Mouse (Mus musculus) midbrain, embryonic 12.5 days (tissue): ENCODE measurements around the gene Apc2. TPM values are rescaled to one million over a fixed set of nuclear protein-coding genes. Genes with fewer than 3 reads are reported as not detected.

Experiments used
- ATAC-seq: fragments of 200-750 bp; cut with Nextera tagmentation; 2 replicates; pipeline ENCODE4 v1.8.0; 2017; ENCODE audit warnings: low read depth, moderate TSS enrichment, moderate library complexity; ENCODE audit not compliant: low FRiP score
- H3K27ac ChIP-seq: fragments of 300-500 bp; sonication (generic); replicated peaks from 2 replicates; pipeline ENCODE4 v1.5.1; 2016; ENCODE audit warnings: mild to moderate bottlenecking
- H3K27me3 ChIP-seq: fragments of 300-500 bp; sonication (generic); 2 replicates; pipeline ENCODE4 v1.6.1; 2016; ENCODE audit warnings: mild to moderate bottlenecking
- H3K36me3 ChIP-seq: fragments of 300-500 bp; sonication (generic); 2 replicates; pipeline ENCODE4 v1.6.1; 2016
- H3K4me1 ChIP-seq: fragments of 300-500 bp; sonication (generic); 2 replicates; pipeline ENCODE4 v1.6.1; 2016
- H3K4me2 ChIP-seq: fragments of 300-500 bp; sonication (generic); replicated peaks from 2 replicates; pipeline ENCODE4 v1.6.1; 2016; ENCODE audit warnings: mild to moderate bottlenecking, moderate library complexity
- H3K4me3 ChIP-seq: fragments of 300-500 bp; sonication (generic); 2 replicates; pipeline ENCODE4 v1.5.1; 2016; ENCODE audit warnings: mild to moderate bottlenecking
- H3K9ac ChIP-seq: fragments of 300-500 bp; sonication (generic); replicated peaks from 2 replicates; pipeline ENCODE4 v1.6.1; 2016; ENCODE audit warnings: mild to moderate bottlenecking, moderate library complexity
- H3K9me3 ChIP-seq: fragments of 300-500 bp; sonication (generic); 2 replicates; pipeline ENCODE4 v1.6.1; 2016; ENCODE audit warnings: mild to moderate bottlenecking
- WGBS: fragments of 180-500 bp; shearing (Covaris S2); methylation state at CpG from one replicate; pipeline ENCODE4 v1.1.7; 2016; 5-methylcytosine and 5-hydroxymethylcytosine counted together
- polyA plus RNA-seq: library from polyadenylated mRNA; unstranded; fragments of >200 nt; fragmentation: Nextera tagmentation; extraction: Ambion mirVana; gene quantifications from 2 replicates; pipeline ENCODE4 v1.2.1, GENCODE M21; 2016

Gene Apc2
- polyA plus RNA-seq, 1 experiment from 2014 or later, result 181 TPM

DNA sequence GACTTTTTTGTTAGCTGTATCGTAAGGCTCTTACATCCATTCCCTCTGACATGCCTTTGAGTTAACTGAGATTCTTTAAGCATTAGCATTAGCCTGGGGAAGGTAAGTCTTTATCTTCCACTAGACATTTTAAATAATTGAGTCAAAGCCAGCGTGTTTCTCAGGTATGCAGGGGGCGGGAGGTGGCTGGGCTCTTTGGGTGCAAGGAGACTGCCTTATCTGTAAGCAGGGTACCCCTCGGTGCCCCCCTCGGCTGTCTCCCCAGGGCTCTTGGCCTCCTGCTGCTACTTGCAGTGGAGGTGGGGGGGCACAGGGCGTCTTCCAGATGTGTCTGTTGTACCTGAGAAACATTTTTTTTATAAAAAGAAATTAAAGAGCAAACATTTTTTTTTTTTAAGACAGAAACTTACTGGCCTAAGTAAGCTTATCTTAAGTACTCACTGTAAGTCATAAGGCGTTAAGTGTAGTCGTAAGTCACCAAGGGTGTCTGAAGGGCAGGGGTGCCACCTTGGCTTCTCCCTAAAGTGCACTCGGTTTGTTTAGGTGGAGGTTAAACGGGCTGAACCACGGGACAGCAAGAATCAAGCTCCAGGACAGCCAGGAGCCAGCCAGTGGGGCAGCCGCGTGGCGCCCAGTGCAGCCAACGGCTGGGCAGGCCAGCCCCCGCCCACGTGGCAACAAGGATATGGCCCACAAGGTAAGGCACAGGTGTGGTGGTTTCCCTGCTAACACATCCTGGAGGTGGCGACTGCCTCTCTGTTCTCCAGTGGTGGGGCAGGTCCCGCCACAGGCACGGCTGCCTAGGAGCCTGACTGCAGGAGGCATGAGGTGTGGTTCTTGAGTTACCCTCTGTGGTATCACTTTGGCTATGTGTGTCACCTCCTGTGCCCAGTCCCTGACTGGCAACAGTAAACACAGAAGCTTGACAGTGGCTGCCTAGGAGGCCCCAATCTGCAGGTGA lies 13.0 kb upstream of the Apc2 start:
- 91% methylated on average over 20 of the region's 20 CpGs for WGBS
- H3K27ac ChIP-seq, result no peak overlapping the region
- H3K9ac ChIP-seq, result no peak overlapping the region
- peaks cover 97% of the 10 kb centered on the region for H3K36me3 ChIP-seq
- H3K9me3 ChIP-seq, result no peaks in the 10 kb centered on the region
- peaks cover 3% of the 10 kb centered on the region; the same call in 1 of the 2 replicates for H3K4me1 ChIP-seq
- ATAC-seq, result no peak
- H3K4me2 ChIP-seq, result no peak overlapping the region
- no peak overlapping the region for H3K4me3 ChIP-seq
- H3K27me3 ChIP-seq, result no peaks in the 10 kb centered on the region; the same call in 1 of the 2 replicates

DNA sequence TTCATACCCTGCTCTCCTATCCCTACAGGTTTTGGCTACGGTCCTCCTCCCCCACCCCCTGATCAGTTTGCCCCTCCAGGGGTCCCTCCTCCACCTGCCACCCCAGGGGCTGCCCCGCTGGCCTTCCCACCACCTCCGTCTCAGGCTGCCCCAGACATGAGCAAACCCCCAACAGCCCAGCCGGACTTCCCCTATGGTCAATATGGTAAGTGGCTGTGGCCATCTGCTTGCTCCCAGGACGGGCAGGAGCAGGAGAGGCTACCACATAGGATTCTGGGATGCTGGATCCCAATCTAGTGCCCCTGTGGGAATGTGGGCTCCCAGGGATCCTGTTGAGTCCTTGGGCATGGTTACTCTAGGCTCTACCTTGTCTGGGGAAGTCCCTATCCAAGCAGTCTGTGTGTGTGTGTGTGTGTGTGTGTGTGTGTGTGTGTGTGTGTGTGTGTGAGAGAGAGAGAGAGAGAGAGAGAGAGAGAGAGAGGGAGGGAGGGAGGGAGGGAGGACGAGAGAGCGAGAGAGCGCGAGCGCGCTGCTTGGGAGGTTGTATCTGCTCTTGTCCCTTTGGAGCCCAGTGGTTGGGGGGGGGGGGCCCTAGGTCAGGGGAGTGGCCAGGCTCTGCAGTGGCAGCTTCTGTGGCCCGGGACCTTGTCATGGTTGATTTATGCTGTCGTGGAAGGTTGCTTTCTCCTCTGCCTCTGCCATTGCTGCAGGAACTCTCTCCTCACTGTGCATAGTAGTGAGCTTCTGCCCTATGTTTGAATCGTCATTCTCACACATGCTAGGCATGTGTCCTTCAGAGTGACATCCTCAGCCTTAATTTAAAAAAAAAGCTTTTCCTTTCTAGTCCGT lies 10.3 kb upstream of the Apc2 start:
- H3K36me3 ChIP-seq, result peaks cover 87% of the 10 kb centered on the region
- no peaks in the 10 kb centered on the region for H3K9me3 ChIP-seq
- H3K27ac ChIP-seq, result 0 out of 2 replicates have a peak overlapping the region, but pooled peaks have one; percentile 15
- no peak overlapping the region for H3K4me3 ChIP-seq
- peaks cover 3% of the 10 kb centered on the region; the same call in 1 of the 2 replicates for H3K4me1 ChIP-seq
- WGBS, result 76% methylated on average over 9 of the region's 15 CpGs
- ATAC-seq, result no peak
- H3K4me2 ChIP-seq, result no peak overlapping the region
- H3K9ac ChIP-seq, result no peak overlapping the region; the same call in 1 of the 2 replicates
- no peaks in the 10 kb centered on the region; the same call in 1 of the 2 replicates for H3K27me3 ChIP-seq

GRCm38 (mm10) chr10:80288097-80288496 lies 7.7 kb upstream of the Apc2 start:
- H3K36me3 ChIP-seq, result peaks cover 61% of the 10 kb centered on the region

DNA sequence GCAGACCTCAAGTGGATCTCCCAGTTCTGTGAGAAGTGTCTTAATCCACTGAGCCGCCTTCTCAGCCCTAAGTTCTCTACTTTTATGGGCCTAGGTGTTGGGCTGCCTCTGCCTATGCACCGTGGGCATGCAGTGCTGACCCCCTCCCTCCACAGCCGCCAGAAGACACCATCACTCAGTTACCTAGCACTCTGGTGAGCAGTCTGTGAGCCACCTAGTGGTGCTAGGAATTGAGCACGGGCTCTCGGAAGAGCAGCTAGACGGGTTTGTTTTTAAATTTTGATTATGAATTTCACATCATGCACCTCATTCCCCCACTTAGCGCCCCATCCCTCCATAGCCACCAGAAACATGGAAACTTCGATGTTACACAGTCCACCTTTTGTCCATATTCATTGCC lies 7.1 kb upstream of the Apc2 start:
- no peak overlapping the region for H3K9ac ChIP-seq
- no peaks in the 10 kb centered on the region for H3K9me3 ChIP-seq
- peaks cover 59% of the 10 kb centered on the region for H3K36me3 ChIP-seq
- WGBS, result 77% methylated on average over 8 of the region's 8 CpGs
- H3K4me1 ChIP-seq, result peaks cover 12% of the 10 kb centered on the region
- H3K27ac ChIP-seq, result no peak overlapping the region
- H3K27me3 ChIP-seq, result no peaks in the 10 kb centered on the region; the same call in 1 of the 2 replicates
- no peak for ATAC-seq
- no peak overlapping the region for H3K4me2 ChIP-seq
- no peak overlapping the region for H3K4me3 ChIP-seq

More at GRCm38 (mm10) chr10:80288097-80288496, 7.7 kb upstream of the Apc2 start:
- Histone ChIP-seq H3K4me1 (peaks cover 7% of the 10 kb centered on the region), H3K27ac (no peak overlapping the region), H3K27me3 (no peaks in the 10 kb centered on the region; the same call in 1 of the 2 replicates), H3K9me3 (no peaks in the 10 kb centered on the region), H3K4me2 (no peak overlapping the region), H3K4me3 (no peak overlapping the region), H3K9ac (no peak overlapping the region)
- no peak for ATAC-seq
- 95% methylated on average over 12 of the region's 12 CpGs for WGBS

DNA sequence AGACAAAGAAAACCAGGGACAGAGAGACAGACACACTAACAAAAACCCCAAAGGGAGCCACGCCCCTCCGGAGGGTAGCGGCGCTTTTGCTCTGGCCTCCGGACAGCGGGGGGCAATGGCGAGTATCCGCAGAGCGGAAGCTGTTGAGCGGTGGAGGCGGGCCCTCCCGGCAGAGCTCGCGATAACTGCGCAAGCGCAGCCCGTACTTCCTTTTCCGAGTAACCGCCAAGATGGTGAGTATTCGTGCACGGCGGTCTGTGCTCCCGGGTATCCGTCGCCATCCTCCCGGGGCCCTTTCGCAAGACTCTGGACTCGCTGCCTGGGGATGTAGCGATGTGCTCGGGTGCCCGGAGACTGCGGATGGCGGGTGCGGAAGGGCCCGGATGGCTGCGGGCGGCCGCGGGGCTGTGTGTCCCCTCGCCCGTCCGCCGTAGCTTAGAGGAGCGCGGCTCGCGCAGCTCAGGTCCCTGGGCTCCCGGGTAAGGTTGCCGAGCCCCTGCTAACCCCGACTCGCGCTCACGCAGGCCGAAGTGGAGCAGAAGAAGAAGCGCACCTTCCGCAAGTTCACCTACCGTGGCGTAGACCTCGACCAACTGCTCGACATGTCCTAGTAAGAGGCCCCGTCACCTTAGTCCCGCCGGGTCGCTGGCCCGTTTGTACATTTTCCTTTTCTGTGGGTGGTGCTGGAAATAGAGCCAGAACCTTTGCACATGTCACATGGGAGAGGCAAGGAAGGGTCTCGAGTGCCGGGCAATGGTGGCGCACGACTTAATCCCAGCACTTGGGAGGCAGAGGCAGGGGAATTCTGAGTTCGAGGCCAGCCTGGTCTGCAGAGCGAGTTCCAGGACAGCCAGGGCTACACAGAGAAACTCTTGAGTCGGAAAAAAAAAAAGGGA lies 3.3 kb upstream of the Apc2 start, which contains the start of gene Rps15:
Gene Rps15, plus strand, starts transcription at position 203 of the 896 bp plus-strand sequence.
- under 1% methylated on average over 72 of the region's 72 CpGs for WGBS
- peaks cover 48% of the 10 kb centered on the region for H3K4me1 ChIP-seq
- no peaks in the 10 kb centered on the region for H3K9me3 ChIP-seq

GRCm38 (mm10) chr10:80293325-80293724 lies 2.5 kb upstream of the Apc2 start:
- H3K4me1 ChIP-seq, result peaks cover 57% of the 10 kb centered on the region
- peaks cover 30% of the 10 kb centered on the region for H3K36me3 ChIP-seq
- H3K9ac ChIP-seq, result peak overlapping the region; percentile 99
- peak overlapping the region; percentile 91 for H3K27ac ChIP-seq
- ATAC-seq, result no peak
- 25% methylated on average over 14 of the region's 14 CpGs for WGBS
- H3K27me3 ChIP-seq, result no peaks in the 10 kb centered on the region; the same call in 1 of the 2 replicates
- H3K9me3 ChIP-seq, result no peaks in the 10 kb centered on the region
- H3K4me3 ChIP-seq, result peak overlapping the region; percentile 94
- peak overlapping the region; percentile 96 for H3K4me2 ChIP-seq

More for the DNA sequence above, 3.3 kb upstream of the Apc2 start, which contains the start of gene Rps15:
- H3K9ac ChIP-seq, result peak within 1 kb of the TSS; percentile 99
- peak within 1 kb of the TSS; percentile 94 for H3K4me3 ChIP-seq
- H3K27ac ChIP-seq, result peak within 1 kb of the TSS; percentile 91
- H3K27me3 ChIP-seq, result no peaks in the 10 kb centered on the region; the same call in 1 of the 2 replicates
- peak; percentile 77 for ATAC-seq
- peak within 1 kb of the TSS; percentile 96 for H3K4me2 ChIP-seq
- H3K36me3 ChIP-seq, result peaks cover 37% of the 10 kb centered on the region

DNA sequence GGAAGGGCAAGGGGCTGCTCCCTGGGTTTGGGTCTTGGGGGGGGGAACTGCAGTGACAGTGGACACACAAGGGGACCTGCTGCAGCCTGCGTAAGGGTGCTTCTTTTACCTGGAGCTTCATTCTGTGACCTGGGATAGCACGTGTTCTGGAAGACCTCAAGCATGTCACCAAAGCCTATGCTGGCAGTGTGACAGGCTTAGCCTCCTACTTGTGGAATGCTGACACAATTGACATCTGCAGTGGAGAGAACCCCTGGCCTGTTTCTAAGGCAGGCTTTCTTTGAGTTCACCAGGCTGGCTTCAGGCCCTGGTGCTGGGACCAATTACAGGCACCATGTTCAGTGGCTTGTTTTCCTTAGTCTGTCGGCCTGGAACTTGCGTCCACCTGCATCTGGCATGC lies 1.5 kb upstream of the Apc2 start:
- Histone ChIP-seq H3K9ac (no peak overlapping the region; the same call in 1 of the 2 replicates), H3K4me2 (peak overlapping the region; percentile 1; the same call in 1 of the 2 replicates), H3K36me3 (peaks cover 20% of the 10 kb centered on the region), H3K4me3 (peak overlapping the region; percentile 1; the same call in 1 of the 2 replicates), H3K27me3 (no peaks in the 10 kb centered on the region; the same call in 1 of the 2 replicates), H3K9me3 (no peaks in the 10 kb centered on the region), H3K27ac (no peak overlapping the region), H3K4me1 (peaks cover 65% of the 10 kb centered on the region)
- no peak for ATAC-seq
- 77% methylated on average over 4 of the region's 4 CpGs for WGBS

GRCm38 (mm10) chr10:80294788-80295303 lies 931 bp upstream of the Apc2 start:
- no peak overlapping the region; the same call in 1 of the 2 replicates for H3K9ac ChIP-seq
- H3K27me3 ChIP-seq, result no peaks in the 10 kb centered on the region; the same call in none of the 2 replicates
- no peak overlapping the region for H3K4me3 ChIP-seq
- H3K4me2 ChIP-seq, result peak overlapping the region; percentile 1; the same call in 1 of the 2 replicates
- no peak for ATAC-seq
- peaks cover 19% of the 10 kb centered on the region for H3K36me3 ChIP-seq
- H3K9me3 ChIP-seq, result no peaks in the 10 kb centered on the region
- peaks cover 71% of the 10 kb centered on the region for H3K4me1 ChIP-seq
- WGBS, result 52% methylated on average over 7 of the region's 7 CpGs
- peak overlapping the region; percentile 98; the same call in 1 of the 2 replicates for H3K27ac ChIP-seq

- WGBS, result 74% methylated on average over 5 of the region's 5 CpGs
- Histone ChIP-seq H3K9me3 (no peaks in the 10 kb centered on the region), H3K27me3 (no peaks in the 10 kb centered on the region; the same call in none of the 2 replicates), H3K27ac (peak overlapping the region; percentile 98), H3K4me1 (peaks cover 86% of the 10 kb centered on the region), H3K4me2 (peak overlapping the region; percentile 79), H3K4me3 (peak overlapping the region; percentile 43), H3K9ac (peak overlapping the region; percentile 49), H3K36me3 (peaks cover 19% of the 10 kb centered on the region)
- ATAC-seq, result no peak
Measured at GRCm38 (mm10) chr10:80296824-80297223, 1.0 kb downstream of the Apc2 start.

GRCm38 (mm10) chr10:80297526-80298133 lies 1.9 kb downstream of the Apc2 start:
- no peak for ATAC-seq
- H3K4me3 ChIP-seq, result 0 out of 2 replicates have a peak overlapping the region, but pooled peaks have one; percentile 43
- H3K27ac ChIP-seq, result peak overlapping the region; percentile 98
- peaks cover 28% of the 10 kb centered on the region for H3K36me3 ChIP-seq
- peak overlapping the region; percentile 98 for H3K9ac ChIP-seq
- H3K4me2 ChIP-seq, result peak overlapping the region; percentile 79
- 76% methylated on average over 8 of the region's 8 CpGs for WGBS
- no peaks in the 10 kb centered on the region; the same call in none of the 2 replicates for H3K27me3 ChIP-seq
- H3K9me3 ChIP-seq, result no peaks in the 10 kb centered on the region
- peaks cover 91% of the 10 kb centered on the region for H3K4me1 ChIP-seq
